Mouse (Mus musculus): ENCODE measurements at regions not wholly inside any gene's neighbourhood (a gene's known extent, or its start where the extent isn't known, plus 50 kb on each side); places are given as distances from the start of the nearest gene placed in this dataset. TPM values are rescaled to one million over a fixed set of nuclear protein-coding genes. Genes with fewer than 3 reads are reported as not detected.

Small RNAs in the stretch of these regions (microRNA-seq; reads per million reads assigned to microRNA genes)
- gene Gm25025, result not detected
